Mouse (Mus musculus): Measurements from ENCODE around the gene Akap5. TPM values are rescaled to one million over a fixed set of nuclear protein-coding genes. Genes with fewer than 3 reads are reported as not detected.
A peak's percentile ranks its signal among the peaks of the same experiment; 100 is the strongest.

The Akap5 gene
- 0.17 and 0.25 TPM in 2 replicates for polyA plus RNA-seq (2015; fragmentation: Nextera tagmentation; extraction: Ambion mirVana)

DNA sequence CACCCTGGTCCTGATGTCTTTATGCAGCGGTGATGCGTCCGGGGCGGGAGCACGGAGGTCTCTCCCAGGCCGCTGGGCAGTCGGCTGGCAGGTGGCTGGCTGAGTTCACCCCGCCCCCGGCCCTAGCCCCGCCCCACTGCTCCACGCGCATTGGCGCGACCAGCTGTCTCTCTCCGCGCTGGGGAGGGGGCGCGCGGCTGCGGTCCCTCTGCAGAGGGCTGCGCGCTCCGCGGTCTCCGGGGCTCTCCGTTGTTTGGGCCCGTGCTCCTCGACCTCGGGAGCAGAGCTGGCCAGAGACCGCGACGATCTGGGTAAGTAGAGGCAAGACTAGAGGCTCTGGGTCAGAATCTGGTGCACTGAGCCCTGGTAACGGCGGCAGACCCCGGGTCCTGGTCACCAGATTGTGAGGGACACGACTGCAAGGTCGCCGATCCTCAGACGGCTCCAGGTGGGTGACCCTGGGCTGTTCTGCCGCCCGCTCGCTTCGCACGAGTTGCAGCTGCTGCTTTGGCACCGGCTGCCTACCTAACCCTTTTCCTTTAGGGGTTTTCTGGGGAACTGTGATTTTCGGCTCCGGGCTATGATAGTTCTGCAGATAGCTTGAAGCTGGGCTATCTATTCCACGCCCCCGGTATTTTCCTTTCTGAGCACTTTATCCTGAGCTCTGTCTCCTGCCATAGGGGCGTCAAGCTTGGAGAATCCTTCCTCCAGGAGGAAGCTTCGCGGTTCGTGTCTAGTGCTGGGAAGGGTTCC is at the start of gene Akap5:
Akap5 (plus strand) TSS at position 213 of the 753 bp plus-strand sequence.
- Histone ChIP-seq H3K4me2 (peak within 1 kb of the TSS; percentile 80), H3K36me3 (replicated peaks) (peaks cover 17% of the 10 kb centered on the region), H3K27ac (replicated peaks) (no peak within 1 kb of the TSS), H3K4me1 (replicated peaks) (peaks cover 14% of the 10 kb centered on the region), H3K9ac (no peak within 1 kb of the TSS), H3K4me3 (replicated peaks) (peak within 1 kb of the TSS; percentile 53), H3K27me3 (peaks cover 15% of the 10 kb centered on the region), H3K9me3 (replicated peaks) (no peaks in the 10 kb centered on the region)
- peak; percentile 63 for ATAC-seq (ENCODE audit: insufficient read depth)
- 3% methylated on average over 53 of the region's 53 CpGs for WGBS (ENCODE audit: insufficient replicate concordance)

DNA sequence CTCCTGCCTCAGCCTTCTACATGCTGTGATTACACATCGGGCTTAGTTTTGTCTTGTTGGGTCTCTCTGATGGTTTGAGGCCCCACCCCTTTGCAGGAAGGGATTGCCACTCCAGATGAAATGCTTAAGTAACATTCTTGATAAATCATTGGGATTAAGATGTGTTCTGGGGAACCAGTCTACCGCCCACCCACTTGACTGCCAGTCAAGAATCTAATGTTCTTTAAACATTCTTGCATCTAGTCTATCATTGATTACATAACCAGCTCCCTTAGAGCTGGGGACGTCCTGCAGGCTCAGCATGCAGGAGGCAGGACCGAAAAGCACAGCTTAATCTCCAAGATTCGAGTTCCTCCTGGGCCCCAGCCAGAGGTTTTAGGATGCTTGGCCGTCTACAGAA is 46.5 kb upstream of the Akap5 start:
- WGBS (ENCODE audit: insufficient replicate concordance) = 71% methylated on average over 6 of the region's 6 CpGs
- peaks cover 8% of the 10 kb centered on the region; the same call in 1 of the 2 replicates for H3K4me1 ChIP-seq (replicated peaks)
- H3K27me3 ChIP-seq = no peaks in the 10 kb centered on the region
- ATAC-seq (ENCODE audit: insufficient read depth) = no peak
- no peak overlapping the region for H3K27ac ChIP-seq (replicated peaks)
- H3K36me3 ChIP-seq (replicated peaks) = peaks cover 56% of the 10 kb centered on the region
- H3K4me2 ChIP-seq = no peak overlapping the region
- no peak overlapping the region for H3K4me3 ChIP-seq (replicated peaks)
- H3K9ac ChIP-seq = no peak overlapping the region
- H3K9me3 ChIP-seq (replicated peaks) = no peaks in the 10 kb centered on the region

DNA sequence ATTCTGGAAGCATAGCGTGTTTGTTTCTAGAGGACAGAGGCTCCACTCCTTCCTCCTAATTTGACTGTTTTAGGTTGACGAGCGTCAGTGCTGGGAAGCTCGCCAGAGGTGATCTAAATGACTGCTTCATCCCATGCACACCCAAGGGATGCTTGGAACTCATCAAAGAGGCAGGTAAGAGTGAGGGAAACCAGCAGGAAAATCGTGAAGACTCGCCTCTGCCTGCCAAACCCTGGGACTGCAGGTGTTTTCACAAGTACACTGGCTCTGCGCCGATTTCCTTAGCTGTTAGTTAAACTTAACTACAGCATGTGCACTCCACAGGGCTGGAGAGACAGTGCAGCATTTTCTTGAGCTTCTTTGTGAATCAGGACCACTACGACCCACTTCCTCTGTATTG is 44.1 kb upstream of the Akap5 start:
- ATAC-seq (ENCODE audit: insufficient read depth) = no peak
- no peak overlapping the region for H3K4me2 ChIP-seq
- H3K9ac ChIP-seq = no peak overlapping the region
- no peaks in the 10 kb centered on the region for H3K9me3 ChIP-seq (replicated peaks)
- H3K27ac ChIP-seq (replicated peaks) = no peak overlapping the region
- H3K4me1 ChIP-seq (replicated peaks) = no peaks in the 10 kb centered on the region; the same call in 1 of the 2 replicates
- 81% methylated on average over 9 of the region's 9 CpGs for WGBS (ENCODE audit: insufficient replicate concordance)
- H3K36me3 ChIP-seq (replicated peaks) = peaks cover 73% of the 10 kb centered on the region
- H3K27me3 ChIP-seq = no peaks in the 10 kb centered on the region
- no peak overlapping the region for H3K4me3 ChIP-seq (replicated peaks)

DNA sequence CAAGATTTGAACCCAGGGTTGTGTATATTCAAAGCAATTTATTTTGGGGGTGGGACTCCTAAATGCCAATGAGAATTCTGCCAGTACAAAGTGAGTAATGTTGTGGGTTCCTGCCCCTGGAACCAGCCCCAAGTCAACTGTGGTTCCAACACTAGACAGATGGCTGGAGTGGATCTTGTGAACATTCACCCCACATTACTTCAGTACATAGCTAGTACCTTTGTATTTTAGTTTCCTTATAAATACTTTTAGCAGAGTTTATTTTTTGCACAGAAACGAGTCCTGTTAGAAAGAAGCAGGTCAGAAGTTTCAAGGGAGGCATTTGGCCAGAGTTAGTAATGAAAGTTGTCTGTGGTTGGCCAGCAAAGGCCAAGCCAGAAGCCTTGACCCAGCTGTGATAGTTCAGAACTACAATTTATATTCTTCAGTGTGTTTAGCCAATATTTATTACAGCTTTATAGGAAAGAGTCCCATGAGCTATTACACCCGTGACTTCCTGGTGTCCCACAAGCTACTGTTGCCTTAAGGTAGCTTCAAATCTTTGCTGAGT is 43.5 kb upstream of the Akap5 start:
- Histone ChIP-seq H3K4me2 (no peak overlapping the region), H3K9ac (no peak overlapping the region), H3K4me3 (replicated peaks) (no peak overlapping the region), H3K27me3 (no peaks in the 10 kb centered on the region), H3K4me1 (replicated peaks) (no peaks in the 10 kb centered on the region; the same call in 1 of the 2 replicates), H3K36me3 (replicated peaks) (peaks cover 78% of the 10 kb centered on the region), H3K9me3 (replicated peaks) (no peaks in the 10 kb centered on the region), H3K27ac (replicated peaks) (no peak overlapping the region)
- no peak for ATAC-seq (ENCODE audit: insufficient read depth)
- 63% methylated on average over 2 of the region's 2 CpGs for WGBS (ENCODE audit: insufficient replicate concordance)

DNA sequence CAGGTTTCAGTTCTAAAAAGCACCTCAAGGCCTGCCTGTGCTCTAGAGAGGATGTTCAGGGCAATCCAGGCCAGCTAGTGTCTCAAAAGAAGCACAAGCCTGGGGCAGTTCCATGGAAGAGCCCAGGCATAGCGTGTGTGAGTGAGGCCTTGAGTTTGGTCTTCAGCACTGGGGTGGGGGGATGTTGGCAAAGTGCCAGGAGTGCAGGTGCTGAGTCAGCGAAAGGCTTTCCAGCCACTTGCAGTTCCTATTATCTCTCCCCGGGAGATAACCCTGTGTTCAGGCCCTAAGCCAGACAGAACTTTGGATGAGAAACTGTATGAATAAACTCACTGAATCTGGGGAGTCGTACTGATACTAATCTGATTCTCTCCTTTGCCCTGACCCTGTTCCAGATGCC is 42.6 kb upstream of the Akap5 start:
- Histone ChIP-seq H3K9ac (no peak overlapping the region), H3K4me3 (replicated peaks) (no peak overlapping the region), H3K27ac (replicated peaks) (no peak overlapping the region), H3K9me3 (replicated peaks) (no peaks in the 10 kb centered on the region), H3K36me3 (replicated peaks) (peaks cover 75% of the 10 kb centered on the region), H3K4me2 (no peak overlapping the region), H3K27me3 (no peaks in the 10 kb centered on the region), H3K4me1 (replicated peaks) (no peaks in the 10 kb centered on the region; the same call in 1 of the 2 replicates)
- ATAC-seq (ENCODE audit: insufficient read depth) = no peak
- 62% methylated on average over 4 of the region's 4 CpGs for WGBS (ENCODE audit: insufficient replicate concordance)

DNA sequence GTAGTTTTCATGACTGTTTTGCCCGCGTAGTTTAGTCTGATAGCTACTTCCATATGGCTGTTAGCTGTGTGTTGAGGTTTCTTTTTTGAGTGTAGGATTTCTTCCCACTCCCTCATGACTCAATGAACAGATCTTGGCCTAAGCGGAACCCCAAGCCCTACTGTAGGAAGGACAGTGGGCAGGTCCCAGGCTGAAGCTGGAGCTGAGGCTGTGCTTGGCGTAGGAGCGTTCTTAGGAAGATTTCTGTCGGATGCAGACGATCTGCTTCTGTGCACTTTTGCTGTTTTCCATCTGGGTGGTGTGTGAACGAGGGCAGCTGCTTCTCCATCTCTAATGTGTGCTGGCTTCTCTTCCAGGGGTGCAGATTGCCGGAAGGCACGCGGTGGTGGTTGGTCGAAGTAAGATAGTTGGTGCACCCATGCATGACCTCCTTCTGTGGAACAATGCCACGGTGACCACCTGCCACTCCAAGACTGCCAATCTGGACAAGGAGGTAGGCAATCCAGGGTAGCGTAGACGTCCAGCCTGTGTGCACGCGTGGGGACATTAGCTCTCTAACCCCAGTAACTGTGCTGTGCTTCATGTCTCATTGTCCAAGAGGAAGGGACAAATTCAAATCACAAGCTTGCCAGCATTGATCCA is 42.0 kb upstream of the Akap5 start:
- peaks cover 79% of the 10 kb centered on the region for H3K36me3 ChIP-seq (replicated peaks)
- no peak for ATAC-seq (ENCODE audit: insufficient read depth)
- no peak overlapping the region for H3K4me2 ChIP-seq
- no peak overlapping the region for H3K27ac ChIP-seq (replicated peaks)
- 84% methylated on average over 17 of the region's 17 CpGs for WGBS (ENCODE audit: insufficient replicate concordance)
- no peak overlapping the region for H3K9ac ChIP-seq
- H3K4me1 ChIP-seq (replicated peaks) = no peaks in the 10 kb centered on the region; the same call in 1 of the 2 replicates
- H3K27me3 ChIP-seq = no peaks in the 10 kb centered on the region
- H3K9me3 ChIP-seq (replicated peaks) = no peaks in the 10 kb centered on the region
- no peak overlapping the region for H3K4me3 ChIP-seq (replicated peaks)

DNA sequence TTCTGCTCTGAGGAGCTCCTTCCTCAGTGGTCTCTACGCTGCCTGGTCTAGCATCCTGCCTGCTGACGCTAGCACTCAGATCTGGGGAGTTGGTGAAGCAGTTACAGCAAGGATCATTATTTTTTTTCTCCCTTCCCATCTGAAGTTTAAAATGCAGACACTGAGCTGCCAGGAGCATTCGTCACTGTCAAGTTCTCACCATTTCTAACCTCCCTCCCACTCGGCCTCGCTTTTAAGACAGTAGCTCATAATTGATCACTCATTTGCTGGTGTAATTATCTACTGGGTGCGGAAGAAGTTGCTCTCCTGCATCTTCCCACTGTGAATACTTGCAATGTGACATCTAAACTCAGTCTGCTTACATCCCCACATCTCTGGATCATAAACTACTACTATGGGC is 39.3 kb upstream of the Akap5 start:
- Histone ChIP-seq H3K4me2 (no peak overlapping the region), H3K27me3 (no peaks in the 10 kb centered on the region), H3K9ac (no peak overlapping the region), H3K9me3 (replicated peaks) (no peaks in the 10 kb centered on the region), H3K36me3 (replicated peaks) (peaks cover 76% of the 10 kb centered on the region), H3K4me1 (replicated peaks) (no peaks in the 10 kb centered on the region), H3K27ac (replicated peaks) (no peak overlapping the region), H3K4me3 (replicated peaks) (no peak overlapping the region)
- ATAC-seq (ENCODE audit: insufficient read depth) = no peak
- WGBS (ENCODE audit: insufficient replicate concordance) = 78% methylated on average over 6 of the region's 6 CpGs

DNA sequence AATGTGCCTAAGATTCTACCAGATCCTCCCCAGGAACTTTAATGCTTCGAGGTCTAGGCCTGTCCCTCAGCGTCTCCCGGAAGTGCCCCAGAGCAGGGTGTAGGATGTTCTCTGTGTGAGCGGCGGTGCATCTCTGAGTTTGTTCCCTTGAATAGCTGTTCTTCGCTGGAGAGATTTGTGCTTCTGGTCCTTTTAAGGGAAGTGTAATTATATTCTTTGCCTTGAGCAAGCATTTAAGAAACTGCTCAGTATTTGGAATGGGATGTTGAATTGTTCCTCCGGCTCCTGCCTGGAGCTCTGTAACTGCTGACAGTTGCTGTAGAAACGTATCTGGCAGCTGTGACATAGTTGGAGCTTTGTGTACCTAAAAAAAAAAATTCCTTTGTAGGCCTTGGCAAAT is 36.7 kb upstream of the Akap5 start:
- ATAC-seq (ENCODE audit: insufficient read depth) = no peak
- Histone ChIP-seq H3K27ac (replicated peaks) (no peak overlapping the region), H3K4me2 (no peak overlapping the region), H3K27me3 (no peaks in the 10 kb centered on the region), H3K4me1 (replicated peaks) (no peaks in the 10 kb centered on the region), H3K4me3 (replicated peaks) (no peak overlapping the region), H3K9ac (no peak overlapping the region), H3K9me3 (replicated peaks) (no peaks in the 10 kb centered on the region), H3K36me3 (replicated peaks) (peaks cover 77% of the 10 kb centered on the region)
- WGBS (ENCODE audit: insufficient replicate concordance) = 80% methylated on average over 8 of the region's 8 CpGs

DNA sequence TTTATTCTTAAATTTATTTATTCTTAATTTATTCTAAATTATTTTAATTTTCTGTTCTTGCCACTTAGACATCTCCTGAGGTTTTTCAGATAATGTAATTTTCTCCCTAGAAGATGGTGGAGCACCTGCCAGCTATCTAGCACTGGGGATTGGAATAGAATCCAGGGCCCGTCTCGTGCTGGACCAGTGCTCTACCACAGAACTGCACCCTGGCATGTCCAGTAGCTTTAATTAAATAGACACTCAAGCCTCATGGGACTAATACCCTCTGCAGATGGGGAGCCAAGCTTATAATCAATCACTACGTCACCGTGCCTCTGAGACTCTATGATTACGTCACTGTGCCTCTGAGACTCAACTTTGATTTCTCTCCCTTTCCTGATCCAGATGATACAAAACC is 36.2 kb upstream of the Akap5 start:
- no peak for ATAC-seq (ENCODE audit: insufficient read depth)
- Histone ChIP-seq H3K27me3 (no peaks in the 10 kb centered on the region), H3K9ac (no peak overlapping the region), H3K27ac (replicated peaks) (no peak overlapping the region), H3K36me3 (replicated peaks) (peaks cover 77% of the 10 kb centered on the region), H3K9me3 (replicated peaks) (no peaks in the 10 kb centered on the region), H3K4me2 (no peak overlapping the region), H3K4me1 (replicated peaks) (no peaks in the 10 kb centered on the region), H3K4me3 (replicated peaks) (no peak overlapping the region)
- 81% methylated on average over 5 of the region's 5 CpGs for WGBS (ENCODE audit: insufficient replicate concordance)

DNA sequence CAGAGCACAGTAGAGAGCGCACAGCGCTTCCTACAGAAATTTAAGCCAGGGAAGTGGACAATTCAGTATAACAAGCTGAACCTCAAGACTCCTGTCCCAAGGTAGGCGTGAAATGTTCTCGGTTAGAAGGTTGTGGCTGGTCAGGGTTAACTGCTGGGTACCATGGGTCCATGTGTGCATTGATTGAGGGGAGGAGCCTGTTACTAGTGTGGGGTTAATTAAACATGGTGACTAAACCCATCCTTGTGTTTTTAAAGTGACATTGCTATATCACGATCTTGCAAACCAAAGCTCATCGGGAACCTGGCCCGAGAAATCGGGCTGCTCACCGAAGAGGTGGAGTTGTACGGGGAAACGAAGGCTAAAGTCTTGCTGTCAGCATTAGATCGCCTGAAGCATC is 35.3 kb upstream of the Akap5 start:
- Histone ChIP-seq H3K36me3 (replicated peaks) (peaks cover 78% of the 10 kb centered on the region), H3K9ac (no peak overlapping the region), H3K4me1 (replicated peaks) (no peaks in the 10 kb centered on the region), H3K27ac (replicated peaks) (no peak overlapping the region), H3K4me2 (no peak overlapping the region), H3K9me3 (replicated peaks) (no peaks in the 10 kb centered on the region), H3K4me3 (replicated peaks) (no peak overlapping the region), H3K27me3 (no peaks in the 10 kb centered on the region)
- ATAC-seq (ENCODE audit: insufficient read depth) = no peak
- WGBS (ENCODE audit: insufficient replicate concordance) = 85% methylated on average over 12 of the region's 12 CpGs

DNA sequence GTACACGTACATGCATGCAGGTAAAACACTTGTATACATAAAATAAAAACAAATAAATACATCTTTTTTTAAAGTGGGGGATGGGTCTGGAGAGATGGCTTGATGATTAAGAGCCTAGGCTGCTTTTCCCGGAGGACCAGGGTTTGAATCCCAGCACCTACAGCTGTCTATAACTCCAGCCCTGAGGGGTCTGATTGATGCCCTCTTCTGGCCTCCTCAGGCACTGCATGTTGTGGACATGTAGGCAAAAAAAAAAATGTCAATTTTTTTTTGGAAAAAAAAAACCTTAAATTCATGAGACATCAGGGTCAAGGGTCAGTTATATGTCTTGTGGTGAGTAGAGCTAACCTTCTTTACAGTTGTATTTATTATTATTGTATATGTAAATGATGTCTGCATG is 34.4 kb upstream of the Akap5 start:
- Histone ChIP-seq H3K9me3 (replicated peaks) (no peaks in the 10 kb centered on the region), H3K9ac (no peak overlapping the region), H3K27me3 (no peaks in the 10 kb centered on the region), H3K36me3 (replicated peaks) (peaks cover 73% of the 10 kb centered on the region), H3K4me2 (no peak overlapping the region), H3K27ac (replicated peaks) (no peak overlapping the region), H3K4me1 (replicated peaks) (no peaks in the 10 kb centered on the region), H3K4me3 (replicated peaks) (no peak overlapping the region)
- WGBS (ENCODE audit: insufficient replicate concordance) = 77% methylated on average over 2 of the region's 2 CpGs
- no peak for ATAC-seq (ENCODE audit: insufficient read depth)
